Mouse (Mus musculus) macrophage (primary cell): Measurements from ENCODE around the gene Fgfr1op. TPM values are rescaled to one million over a fixed set of nuclear protein-coding genes. Genes with fewer than 3 reads are reported as not detected.
"Not testable (repeated sequence)": the region's sequence is repeated elsewhere in the genome, so short reads cannot be mapped to it uniquely, and the experiment has no call there.

Experiments used
- H3K27ac ChIP-seq: fragments of 350-480 bp; formaldehyde crosslinking; 2 replicates; pipeline ENCODE4 v1.9.0; 2021
- H3K36me3 ChIP-seq: fragments of 350-480 bp; formaldehyde crosslinking; 2 replicates; pipeline ENCODE4 v1.9.0; 2021; ENCODE audit errors: inconsistent target
- H3K4me3 ChIP-seq: fragments of 350-480 bp; formaldehyde crosslinking; 2 replicates; pipeline ENCODE4 v1.9.0; 2021; ENCODE audit errors: inconsistent target
- H3K79me2 ChIP-seq: fragments of 350-480 bp; formaldehyde crosslinking; 2 replicates; pipeline ENCODE4 v1.9.0; 2021; ENCODE audit errors: inconsistent target
- WGBS: methylation state at CpG from one replicate; pipeline ENCODE4 v1.1.7; 2026; ENCODE audit warnings: inconsistent platforms; ENCODE audit not compliant: missing documents; 5-methylcytosine and 5-hydroxymethylcytosine counted together
- polyA plus RNA-seq: library from polyadenylated mRNA; stranded (reverse); fragments of 250-400 nt; gene quantifications from 3 replicates; pipeline ENCODE4 v1.2.4, GENCODE M21; 2018; ENCODE audit warnings: inconsistent platforms

The Fgfr1op gene
- polyA plus RNA-seq, 1 experiment from 2014 or later: 5.7 TPM

- no peaks in the 10 kb centered on the region for H3K79me2 ChIP-seq
- H3K36me3 ChIP-seq: no peaks in the 10 kb centered on the region
- peak overlapping the region; percentile 72 for H3K27ac ChIP-seq
- H3K4me3 ChIP-seq: no peak overlapping the region
- 54% methylated on average over 11 of the region's 11 CpGs for WGBS
Observed at GRCm38 (mm10) chr17:8199067-8199935, 34.0 kb downstream of the Fgfr1op start.

- H3K79me2 ChIP-seq: no peaks in the 10 kb centered on the region
- WGBS: 78% methylated on average over 1 of the region's 1 CpGs
- no peaks in the 10 kb centered on the region for H3K36me3 ChIP-seq
- H3K4me3 ChIP-seq: no peak overlapping the region
- H3K27ac ChIP-seq: peak overlapping the region; percentile 72
Observed at GRCm38 (mm10) chr17:8199936-8200330, 34.6 kb downstream of the Fgfr1op start.

- Histone ChIP-seq H3K27ac (no peak overlapping the region), H3K79me2 (no peaks in the 10 kb centered on the region), H3K36me3 (no peaks in the 10 kb centered on the region), H3K4me3 (no peak overlapping the region)
- 78% methylated on average over 1 of the region's 1 CpGs for WGBS
Observed at GRCm38 (mm10) chr17:8203487-8203886, 38.2 kb downstream of the Fgfr1op start.

- WGBS: 100% methylated on average over 1 of the region's 1 CpGs
- not testable (repeated sequence) for H3K79me2 ChIP-seq, H3K4me3 ChIP-seq, H3K27ac ChIP-seq, H3K36me3 ChIP-seq
Observed at GRCm38 (mm10) chr17:8205221-8205631, 39.9 kb downstream of the Fgfr1op start.

GRCm38 (mm10) chr17:8206691-8207090 lies 41.4 kb downstream of the Fgfr1op start:
- no peaks in the 10 kb centered on the region for H3K36me3 ChIP-seq
- no peak overlapping the region for H3K27ac ChIP-seq
- no peaks in the 10 kb centered on the region for H3K79me2 ChIP-seq
- WGBS: 90% methylated on average over 5 of the region's 5 CpGs
- H3K4me3 ChIP-seq: no peak overlapping the region

GRCm38 (mm10) chr17:8209696-8210095 lies 44.4 kb downstream of the Fgfr1op start:
- H3K79me2 ChIP-seq: no peaks in the 10 kb centered on the region
- WGBS: 96% methylated on average over 2 of the region's 2 CpGs
- H3K4me3 ChIP-seq: no peak overlapping the region
- no peaks in the 10 kb centered on the region for H3K36me3 ChIP-seq
- no peak overlapping the region for H3K27ac ChIP-seq

- Histone ChIP-seq H3K27ac (no peak overlapping the region), H3K79me2 (no peaks in the 10 kb centered on the region), H3K4me3 (no peak overlapping the region), H3K36me3 (no peaks in the 10 kb centered on the region)
- 75% methylated on average over 2 of the region's 3 CpGs for WGBS
Observed at GRCm38 (mm10) chr17:8210170-8210569, 44.9 kb downstream of the Fgfr1op start.

GRCm38 (mm10) chr17:8210675-8211074 lies 45.4 kb downstream of the Fgfr1op start:
- Histone ChIP-seq H3K27ac (no peak overlapping the region), H3K36me3 (no peaks in the 10 kb centered on the region), H3K79me2 (no peaks in the 10 kb centered on the region), H3K4me3 (no peak overlapping the region)
- WGBS: 31% methylated on average over 10 of the region's 10 CpGs

GRCm38 (mm10) chr17:8211399-8211798 lies 46.1 kb downstream of the Fgfr1op start:
- 86% methylated on average over 6 of the region's 6 CpGs for WGBS
- Histone ChIP-seq H3K4me3 (no peak overlapping the region), H3K27ac (no peak overlapping the region), H3K79me2 (no peaks in the 10 kb centered on the region), H3K36me3 (no peaks in the 10 kb centered on the region)

GRCm38 (mm10) chr17:8214369-8214768 lies 49.1 kb downstream of the Fgfr1op start:
- 14% methylated on average over 1 of the region's 1 CpGs for WGBS
- H3K27ac ChIP-seq: no peak overlapping the region; the same call in 1 of the 2 replicates

GRCm38 (mm10) chr17:8215016-8215745 lies 49.9 kb downstream of the Fgfr1op start:
- WGBS: 97% methylated on average over 12 of the region's 12 CpGs
- Histone ChIP-seq H3K36me3 (no peaks in the 10 kb centered on the region), H3K79me2 (no peaks in the 10 kb centered on the region), H3K27ac (no peak overlapping the region), H3K4me3 (no peak overlapping the region)

More at GRCm38 (mm10) chr17:8214369-8214768, 49.1 kb downstream of the Fgfr1op start:
- Histone ChIP-seq H3K79me2 (no peaks in the 10 kb centered on the region), H3K4me3 (no peak overlapping the region), H3K36me3 (no peaks in the 10 kb centered on the region)

- Histone ChIP-seq H3K79me2 (no peaks in the 10 kb centered on the region), H3K27ac (no peak overlapping the region), H3K4me3 (no peak overlapping the region), H3K36me3 (no peaks in the 10 kb centered on the region)
- 95% methylated on average over 6 of the region's 10 CpGs for whole genome bisulfite sequencing
Observed at GRCm38 (mm10) chr17:8223225-8223624, 57.9 kb downstream of the Fgfr1op start.

- H3K27ac ChIP-seq: no peak overlapping the region
- H3K36me3 ChIP-seq: no peaks in the 10 kb centered on the region
- no peaks in the 10 kb centered on the region for H3K79me2 ChIP-seq
- WGBS: 78% methylated on average over 1 of the region's 1 CpGs
- no peak overlapping the region for H3K4me3 ChIP-seq
Observed at GRCm38 (mm10) chr17:8224072-8224471, 58.8 kb downstream of the Fgfr1op start.

GRCm38 (mm10) chr17:8225166-8225565 lies 59.9 kb downstream of the Fgfr1op start:
- Histone ChIP-seq H3K36me3 (no peaks in the 10 kb centered on the region), H3K79me2 (no peaks in the 10 kb centered on the region), H3K4me3 (no peak overlapping the region), H3K27ac (peak overlapping the region; percentile 34)
- WGBS: 38% methylated on average over 2 of the region's 2 CpGs

- Histone ChIP-seq H3K27ac (peak overlapping the region; percentile 34; the same call in 1 of the 2 replicates), H3K36me3 (no peaks in the 10 kb centered on the region), H3K4me3 (no peak overlapping the region), H3K79me2 (no peaks in the 10 kb centered on the region)
- 51% methylated on average over 4 of the region's 4 CpGs for WGBS
Observed at GRCm38 (mm10) chr17:8225746-8226145, 60.4 kb downstream of the Fgfr1op start.
